Mouse (Mus musculus): Measurements from ENCODE around the gene Ch25h.

GRCm38 (mm10) chr19:34441979-34442378, 33.0 kb downstream of the Ch25h start:
- no peak for TF ChIP-seq CTCF (IDR thresholded peaks at IDR 0.05)
- TF ChIP-seq POLR2A (IDR thresholded peaks at IDR 0.05; ENCODE audit: insufficient read depth, low read depth, low read length) = no peak
- no peak for TF ChIP-seq EP300 (IDR thresholded peaks at IDR 0.05; ENCODE audit: insufficient read depth, low read depth, low read length)

All from heart, adult 2 months (tissue).